Mouse (Mus musculus): ENCODE measurements around the gene Hist1h2bh.

Gene Hist1h2bh

GRCm38 (mm10) chr13:23515826-23516620, 27.2 kb downstream of the Hist1h2bh start:
- in situ Hi-C loops (cut with MboI, MseI): loop anchor here (5.0 kb wide), 1 partner anchor 1589 kb away; no protein-coding TSS in a partner anchor

- in situ Hi-C loops (cut with MboI, MseI): loop anchor here (5.0 kb wide), 1 partner anchor 1588 kb away; no protein-coding TSS in a partner anchor
Observed at GRCm38 (mm10) chr13:23515281-23515680, 27.9 kb downstream of the Hist1h2bh start.

GRCm38 (mm10) chr13:23513517-23513916, 29.7 kb downstream of the Hist1h2bh start:
- in situ Hi-C loops (cut with MboI, MseI): no loop called here

GRCm38 (mm10) chr13:23510127-23510526, 33.1 kb downstream of the Hist1h2bh start:
- in situ Hi-C loops (cut with MboI, MseI): no loop called here

GRCm38 (mm10) chr13:23506819-23507515, 36.2 kb downstream of the Hist1h2bh start:
- in situ Hi-C loops (cut with MboI, MseI): loop anchor here (5.0 kb wide), 1 partner anchor 45 kb away; no protein-coding TSS in a partner anchor

- in situ Hi-C loops (cut with MboI, MseI): loop anchor here (5.0 kb wide), 1 partner anchor 44 kb away; no protein-coding TSS in a partner anchor
Observed at GRCm38 (mm10) chr13:23506351-23506750, 36.8 kb downstream of the Hist1h2bh start.

GRCm38 (mm10) chr13:23505662-23506345, 37.4 kb downstream of the Hist1h2bh start:
- in situ Hi-C loops (cut with MboI, MseI): loop anchor here (5.0 kb wide), 1 partner anchor 44 kb away; no protein-coding TSS in a partner anchor

- in situ Hi-C loops (cut with MboI, MseI): loop anchor here (5.0 kb wide), 1 partner anchor 206 kb away; no protein-coding TSS in a partner anchor
Observed at GRCm38 (mm10) chr13:23503797-23504196, 39.4 kb downstream of the Hist1h2bh start.

- in situ Hi-C loops (cut with MboI, MseI): loop anchor here (5.0 kb wide), 1 partner anchor 206 kb away; no protein-coding TSS in a partner anchor
Observed at GRCm38 (mm10) chr13:23502916-23503315, 40.3 kb downstream of the Hist1h2bh start.

GRCm38 (mm10) chr13:23502031-23502567, 41.1 kb downstream of the Hist1h2bh start:
- in situ Hi-C loops (cut with MboI, MseI): loop anchor here (5.0 kb wide), 1 partner anchor 205 kb away; no protein-coding TSS in a partner anchor

- in situ Hi-C loops (cut with MboI, MseI): loop anchor here (5.0 kb wide), 1 partner anchor 204 kb away; no protein-coding TSS in a partner anchor
Observed at GRCm38 (mm10) chr13:23501511-23501910, 41.7 kb downstream of the Hist1h2bh start.

GRCm38 (mm10) chr13:23500424-23501200, 42.6 kb downstream of the Hist1h2bh start:
- in situ Hi-C loops (cut with MboI, MseI): loop anchor here (5.0 kb wide), 1 partner anchor 203 kb away; no protein-coding TSS in a partner anchor

GRCm38 (mm10) chr13:23499943-23500342, 43.2 kb downstream of the Hist1h2bh start:
- in situ Hi-C loops (cut with MboI, MseI): loop anchor here (5.0 kb wide), 1 partner anchor 203 kb away; no protein-coding TSS in a partner anchor

- in situ Hi-C loops (cut with MboI, MseI): no loop called here
Observed at GRCm38 (mm10) chr13:23498653-23499052, 44.5 kb downstream of the Hist1h2bh start.

- in situ Hi-C loops (cut with MboI, MseI): no loop called here
Observed at GRCm38 (mm10) chr13:23497656-23498321, 45.4 kb downstream of the Hist1h2bh start.

- in situ Hi-C loops (cut with MboI, MseI): no loop called here
Observed at GRCm38 (mm10) chr13:23495526-23495925, 47.7 kb downstream of the Hist1h2bh start.

GRCm38 (mm10) chr13:23491990-23492389, 51.2 kb downstream of the Hist1h2bh start:
- in situ Hi-C loops (cut with MboI, MseI): no loop called here
